Mouse (Mus musculus) MEL-GATA-1-ER (cell line): ENCODE data around the gene Chst11.
A peak's percentile ranks its signal among the peaks of the same experiment; 100 is the strongest.

Experiments
- DNase-seq: peaks from one replicate; pipeline ENCODE4 v3.0.0-alpha.2; 2012; ENCODE audit warnings: low read depth; ENCODE audit errors: extremely low read depth

Gene Chst11

GRCm38 (mm10) chr10:83208436-83208835 is 223.1 kb downstream of the Chst11 start:
- DNase-seq, result no peak

- no peak for DNase-seq
These were observed 224.1 kb downstream of the Chst11 start for GRCm38 (mm10) chr10:83209388-83209787.

- no peak for DNase-seq
These were observed 224.8 kb downstream of the Chst11 start for GRCm38 (mm10) chr10:83210122-83210521.

GRCm38 (mm10) chr10:83210968-83211583 is 225.8 kb downstream of the Chst11 start:
- no peak for DNase-seq

GRCm38 (mm10) chr10:83212618-83213017 is 227.3 kb downstream of the Chst11 start:
- no peak for DNase-seq

- DNase-seq, result peak; percentile 70
These were observed 230.3 kb downstream of the Chst11 start for GRCm38 (mm10) chr10:83215559-83215958.

- no peak for DNase-seq
These were observed 232.0 kb downstream of the Chst11 start for GRCm38 (mm10) chr10:83217256-83217655.

- DNase-seq, result no peak
These were observed 233.5 kb downstream of the Chst11 start for GRCm38 (mm10) chr10:83218778-83219177.

GRCm38 (mm10) chr10:83219729-83220128 is 234.4 kb downstream of the Chst11 start:
- no peak for DNase-seq

GRCm38 (mm10) chr10:83220217-83220616 is 234.9 kb downstream of the Chst11 start:
- DNase-seq, result no peak

GRCm38 (mm10) chr10:83220847-83221246 is 235.5 kb downstream of the Chst11 start:
- no peak for DNase-seq

- no peak for DNase-seq
These were observed 239.7 kb downstream of the Chst11 start for GRCm38 (mm10) chr10:83224999-83225398.

GRCm38 (mm10) chr10:83228626-83229025 is 243.3 kb downstream of the Chst11 start:
- peak; percentile 66 for DNase-seq

- DNase-seq, result no peak
These were observed 248.7 kb downstream of the Chst11 start for GRCm38 (mm10) chr10:83233967-83234366.

GRCm38 (mm10) chr10:83234391-83234790 is 249.1 kb downstream of the Chst11 start:
- no peak for DNase-seq

GRCm38 (mm10) chr10:83242106-83242686 is 256.9 kb downstream of the Chst11 start:
- no peak for DNase-seq

GRCm38 (mm10) chr10:83244131-83244530 is 258.8 kb downstream of the Chst11 start:
- no peak for DNase-seq
